Mouse (Mus musculus) stomach, postnatal 0 days (tissue): ENCODE results near the gene Kcnc2. TPM values are rescaled to one million over a fixed set of nuclear protein-coding genes. Genes with fewer than 3 reads are reported as not detected.
"Not testable (repeated sequence)": the region's sequence is repeated elsewhere in the genome, so short reads cannot be mapped to it uniquely, and the experiment has no call there.

Source experiments
- ATAC-seq: fragments of 200-750 bp; cut with Nextera tagmentation; 2 replicates; pipeline ENCODE4 v1.8.0; 2017; ENCODE audit not compliant: low FRiP score, low TSS enrichment
- DNase-seq: peaks from one replicate; pipeline ENCODE4 v3.0.0-alpha.2; 2016; ENCODE audit warnings: low spot score
- H3K27ac ChIP-seq: fragments of 300-500 bp; sonication (generic); replicated peaks from 2 replicates; pipeline ENCODE4 v1.5.1; 2014; ENCODE audit warnings: mild to moderate bottlenecking, control low read depth
- H3K27me3 ChIP-seq: fragments of 300-500 bp; sonication (generic); 2 replicates; pipeline ENCODE4 v1.6.1; 2014; ENCODE audit warnings: low read length; ENCODE audit not compliant: control insufficient read depth, insufficient read depth
- H3K36me3 ChIP-seq: fragments of 300-500 bp; sonication (generic); 2 replicates; pipeline ENCODE4 v1.6.1; 2014; ENCODE audit warnings: low read length, mixed read lengths; ENCODE audit not compliant: control insufficient read depth, insufficient read depth
- H3K4me1 ChIP-seq: fragments of 300-500 bp; sonication (generic); replicated peaks from 2 replicates; pipeline ENCODE4 v1.6.1; 2014; ENCODE audit warnings: antibody characterized with exemption; ENCODE audit not compliant: control insufficient read depth, insufficient read depth
- H3K4me2 ChIP-seq: fragments of 300-500 bp; sonication (generic); replicated peaks from 2 replicates; pipeline ENCODE4 v1.6.1; 2014; ENCODE audit warnings: low read depth, mild to moderate bottlenecking, control low read depth, moderate library complexity
- H3K4me3 ChIP-seq: fragments of 300-500 bp; sonication (generic); 2 replicates; pipeline ENCODE4 v1.5.1; 2014; ENCODE audit warnings: low read depth, low read length, control low read depth
- H3K9ac ChIP-seq: fragments of 300-500 bp; sonication (generic); 2 replicates; pipeline ENCODE4 v1.6.1; 2014; ENCODE audit warnings: mild to moderate bottlenecking, low read length, control low read depth, mixed read lengths
- H3K9me3 ChIP-seq: fragments of 300-500 bp; sonication (generic); 2 replicates; pipeline ENCODE4 v1.6.1; 2016; ENCODE audit warnings: low read length; ENCODE audit not compliant: control insufficient read depth
- CTCF ChIP-seq: IDR thresholded peaks from 2 replicates; pipeline ENCODE4 v1.5.1; 2016; ENCODE audit warnings: antibody characterized with exemption, low read depth, mild to moderate bottlenecking, moderate library complexity
- EP300 ChIP-seq: optimal IDR thresholded peaks from 2 replicates; pipeline ENCODE3; 2016; ENCODE audit warnings: antibody characterized with exemption
- WGBS: fragments of 180-500 bp; shearing (Covaris S2); extraction: QIAGEN DNeasy Blood & Tissue Kit; methylation state at CpG from one replicate; pipeline ENCODE4 v1.1.7; 2014; 5-methylcytosine and 5-hydroxymethylcytosine counted together
- polyA plus RNA-seq: library from polyadenylated mRNA; unstranded; fragments of >200 nt; fragmentation: Nextera tagmentation; extraction: Ambion mirVana; gene quantifications from 2 replicates; pipeline ENCODE4 v1.2.1, GENCODE M21; 2015

Gene Kcnc2
- 0.22 and 0.30 TPM in 2 replicates for polyA plus RNA-seq

- ATAC-seq: 0 out of 2 replicates have a peak, but pooled peaks have one; percentile 57
- peak; percentile 14 for DNase-seq
- 0 out of 2 replicates have a peak, but pooled peaks cover 3% of the 10 kb centered on the region for H3K27me3 ChIP-seq
Measured at GRCm38 (mm10) chr10:112270887-112271802, at the start of gene Kcnc2. Gene Kcnc2, plus strand, starts transcription at chr10:112271121.

GRCm38 (mm10) chr10:112227073-112227472 lies 43.8 kb upstream of the Kcnc2 start:
- TF ChIP-seq CTCF (no peak), EP300 (no peak)
- WGBS: 60% methylated on average over 1 of the region's 1 CpGs
- Histone ChIP-seq H3K9ac (no peak overlapping the region), H3K9me3 (no peaks in the 10 kb centered on the region), H3K27ac (no peak overlapping the region), H3K4me2 (no peak overlapping the region), H3K27me3 (no peaks in the 10 kb centered on the region), H3K4me1 (no peaks in the 10 kb centered on the region), H3K4me3 (no peak overlapping the region), H3K36me3 (no peaks in the 10 kb centered on the region)
- ATAC-seq: no peak
- DNase-seq: no peak

More at GRCm38 (mm10) chr10:112270887-112271802, at the start of gene Kcnc2:
- peak within 1 kb of the TSS; percentile 43 for H3K9ac ChIP-seq
- peak within 1 kb of the TSS; percentile 78 for H3K4me2 ChIP-seq
- H3K27ac ChIP-seq: no peak within 1 kb of the TSS
- H3K9me3 ChIP-seq: no peaks in the 10 kb centered on the region
- no peaks in the 10 kb centered on the region for H3K36me3 ChIP-seq
- H3K4me1 ChIP-seq: peaks cover 2% of the 10 kb centered on the region; the same call in 1 of the 2 replicates
- peak within 1 kb of the TSS; percentile 44 for H3K4me3 ChIP-seq
- TF ChIP-seq EP300 (no peak), CTCF (no peak)
- 5% methylated on average over 20 of the region's 20 CpGs for WGBS

DNA sequence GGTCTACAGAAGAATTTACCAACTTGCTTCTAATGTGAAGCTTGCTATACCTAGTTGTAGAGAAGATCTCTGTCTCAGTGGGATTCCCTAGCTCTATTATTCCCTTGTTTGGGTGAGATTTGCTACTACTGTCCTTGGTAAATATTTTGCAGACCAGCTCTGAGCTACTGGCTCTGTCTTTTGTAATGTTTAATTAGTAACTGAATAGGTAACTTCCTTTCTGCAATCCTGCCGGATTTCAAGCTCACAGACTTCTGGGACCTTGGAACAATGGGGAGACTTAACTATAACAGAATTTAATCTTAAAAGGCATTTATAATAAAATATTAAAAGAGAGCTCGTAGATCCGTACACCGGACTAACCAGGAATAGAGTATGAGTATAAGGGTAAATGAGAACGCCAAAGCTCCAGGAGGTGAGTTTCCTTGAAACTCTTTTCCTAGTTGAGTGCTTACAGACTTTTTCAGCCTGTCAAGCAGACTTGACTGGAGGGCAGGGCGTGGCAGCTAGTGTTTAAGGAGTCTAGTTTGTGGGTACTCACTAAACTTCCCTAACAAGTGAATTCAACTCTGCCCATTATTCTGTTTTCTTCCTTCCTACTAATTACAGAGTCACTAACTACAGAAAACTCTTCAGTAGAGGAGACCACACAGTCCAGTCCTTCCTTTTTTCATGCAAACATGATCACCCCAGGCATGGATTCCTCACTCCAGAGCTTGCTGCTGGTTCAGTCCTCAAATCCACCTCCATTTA lies 41.7 kb upstream of the Kcnc2 start:
- H3K9me3 ChIP-seq, H3K9ac ChIP-seq, H3K4me1 ChIP-seq, H3K36me3 ChIP-seq, DNase-seq, H3K4me2 ChIP-seq, ATAC-seq, H3K4me3 ChIP-seq, H3K27me3 ChIP-seq, H3K27ac ChIP-seq: not testable (repeated sequence)
- 41% methylated on average over 6 of the region's 6 CpGs for WGBS

DNA sequence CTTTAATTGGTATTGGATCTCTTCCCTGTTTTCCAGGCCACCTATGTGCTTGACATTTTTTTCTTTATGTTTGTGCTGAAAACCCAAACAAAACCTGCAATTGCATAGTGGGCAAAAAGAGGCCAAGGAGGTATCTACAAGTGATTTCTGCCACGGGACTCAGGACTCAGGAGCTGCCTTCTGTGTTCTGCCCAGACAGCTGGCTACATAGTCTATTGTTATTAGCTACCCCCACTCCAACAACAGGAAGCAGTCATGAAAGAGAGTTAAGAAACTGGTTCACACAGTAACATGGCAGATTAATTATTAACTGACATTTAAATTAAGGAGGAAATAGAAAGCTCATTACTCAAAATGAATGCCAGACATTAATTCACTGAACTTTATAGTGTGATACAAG lies 38.2 kb upstream of the Kcnc2 start:
- not testable (repeated sequence) for H3K27ac ChIP-seq, H3K4me1 ChIP-seq, H3K27me3 ChIP-seq, H3K4me3 ChIP-seq, DNase-seq, H3K36me3 ChIP-seq, H3K9ac ChIP-seq, ATAC-seq, H3K4me2 ChIP-seq, H3K9me3 ChIP-seq
- WGBS: 24% methylated on average over 1 of the region's 1 CpGs

DNA sequence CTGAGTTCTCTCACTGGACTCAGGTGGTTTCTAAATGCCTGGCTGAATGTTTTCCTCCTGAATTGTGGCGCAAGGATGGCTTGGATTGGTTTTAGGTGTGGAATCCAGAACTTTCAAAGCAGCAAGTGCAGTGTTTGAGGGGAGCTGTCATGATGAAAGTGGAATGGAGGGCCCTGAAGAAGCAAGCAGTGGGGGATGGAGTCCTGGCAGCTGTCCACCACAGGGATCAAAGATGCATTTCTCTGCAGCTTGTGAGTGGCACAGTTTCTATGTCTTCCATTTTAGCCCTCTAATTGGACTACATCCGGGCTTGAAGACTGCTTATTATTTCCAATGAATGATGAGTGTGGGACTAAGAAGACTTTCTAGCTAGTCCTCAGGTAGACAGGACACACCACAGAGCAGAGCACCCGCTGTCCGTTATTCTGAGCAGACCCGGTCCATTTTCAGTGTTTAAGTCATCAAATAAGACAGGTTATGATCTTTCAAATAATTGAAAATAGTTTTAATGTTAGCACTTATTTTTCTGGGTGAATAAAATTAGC lies 35.5 kb upstream of the Kcnc2 start:
- H3K9ac ChIP-seq, H3K4me2 ChIP-seq, DNase-seq, H3K4me3 ChIP-seq, H3K27me3 ChIP-seq, H3K4me1 ChIP-seq, H3K27ac ChIP-seq, ATAC-seq, H3K9me3 ChIP-seq, H3K36me3 ChIP-seq: not testable (repeated sequence)
- 79% methylated on average over 5 of the region's 5 CpGs for WGBS
